Mouse (Mus musculus): ENCODE data around the gene Creb3l1. TPM values are rescaled to one million over a fixed set of nuclear protein-coding genes. Genes with fewer than 3 reads are reported as not detected.

The Creb3l1 gene
- 12.3 and 14.9 TPM in 2 replicates for polyA plus RNA-seq (2015; fragmentation: Nextera tagmentation; extraction: Ambion mirVana)

- peak; percentile 43; the same call in 1 of the 2 replicates for ATAC-seq (ENCODE audit: low FRiP score, low TSS enrichment)
- no peaks in the 10 kb centered on the region for H3K36me3 ChIP-seq (ENCODE audit: insufficient read depth, low read length)
- peak within 1 kb of the TSS; percentile 72 for H3K27ac ChIP-seq (ENCODE audit: low read length)
- H3K9ac ChIP-seq (replicated peaks; ENCODE audit: low read length) = peak within 1 kb of the TSS; percentile 83
- no peaks in the 10 kb centered on the region for H3K9me3 ChIP-seq (ENCODE audit: low read length)
- peaks cover 23% of the 10 kb centered on the region for H3K4me1 ChIP-seq (ENCODE audit: insufficient read depth, low read length)
- H3K4me3 ChIP-seq (ENCODE audit: low read length) = peak within 1 kb of the TSS; percentile 82
- peaks cover 3% of the 10 kb centered on the region; the same call in 1 of the 2 replicates for H3K27me3 ChIP-seq (ENCODE audit: insufficient read depth, low read length)
- WGBS = 0% methylated on average over 22 of the region's 27 CpGs
- H3K4me2 ChIP-seq (replicated peaks; ENCODE audit: low read depth, low read length) = peak within 1 kb of the TSS; percentile 96
Observed at GRCm38 (mm10) chr2:92024274-92024672, at the start of gene Creb3l1. Creb3l1 (minus strand) TSS chr2:92024502.

DNA sequence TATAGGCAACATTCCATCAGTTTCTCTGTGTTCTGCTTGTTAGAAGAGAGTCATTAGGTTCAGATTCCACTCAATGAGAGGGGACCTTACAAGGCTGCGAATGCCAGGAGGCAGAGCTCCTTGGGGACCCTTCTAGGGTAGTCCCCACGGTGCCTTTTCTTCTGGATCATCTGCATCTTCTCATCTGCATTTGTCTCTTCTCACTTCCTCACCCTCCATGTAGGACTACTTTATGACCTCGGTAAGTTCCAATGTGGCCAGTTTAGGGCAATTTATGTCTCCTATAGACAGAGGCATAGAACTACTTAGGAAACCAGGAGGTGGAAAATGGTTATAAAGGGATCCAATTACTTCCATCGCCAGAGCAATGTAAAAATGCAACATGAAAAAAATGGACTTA, 46.8 kb upstream of the Creb3l1 start:
- H3K9me3 ChIP-seq (ENCODE audit: low read length) = no peaks in the 10 kb centered on the region
- no peak overlapping the region for H3K9ac ChIP-seq (replicated peaks; ENCODE audit: low read length)
- H3K36me3 ChIP-seq (ENCODE audit: insufficient read depth, low read length) = no peaks in the 10 kb centered on the region
- no peaks in the 10 kb centered on the region for H3K27me3 ChIP-seq (ENCODE audit: insufficient read depth, low read length)
- H3K4me3 ChIP-seq (ENCODE audit: low read length) = no peak overlapping the region
- no peak overlapping the region for H3K4me2 ChIP-seq (replicated peaks; ENCODE audit: low read depth, low read length)
- H3K27ac ChIP-seq (ENCODE audit: low read length) = no peak overlapping the region
- ATAC-seq (ENCODE audit: low FRiP score, low TSS enrichment) = no peak
- WGBS = 67% methylated on average over 4 of the region's 4 CpGs
- H3K4me1 ChIP-seq (ENCODE audit: insufficient read depth, low read length) = no peaks in the 10 kb centered on the region

- ATAC-seq (ENCODE audit: low FRiP score, low TSS enrichment) = no peak
- H3K4me2 ChIP-seq (replicated peaks; ENCODE audit: low read depth, low read length) = no peak overlapping the region
- no peaks in the 10 kb centered on the region for H3K9me3 ChIP-seq (ENCODE audit: low read length)
- no peaks in the 10 kb centered on the region for H3K27me3 ChIP-seq (ENCODE audit: insufficient read depth, low read length)
- WGBS = 63% methylated on average over 5 of the region's 5 CpGs
- no peak overlapping the region for H3K4me3 ChIP-seq (ENCODE audit: low read length)
- no peaks in the 10 kb centered on the region for H3K4me1 ChIP-seq (ENCODE audit: insufficient read depth, low read length)
- no peak overlapping the region for H3K27ac ChIP-seq (ENCODE audit: low read length)
- no peak overlapping the region for H3K9ac ChIP-seq (replicated peaks; ENCODE audit: low read length)
- no peaks in the 10 kb centered on the region for H3K36me3 ChIP-seq (ENCODE audit: insufficient read depth, low read length)
Observed at GRCm38 (mm10) chr2:92069630-92070029, 45.3 kb upstream of the Creb3l1 start.

DNA sequence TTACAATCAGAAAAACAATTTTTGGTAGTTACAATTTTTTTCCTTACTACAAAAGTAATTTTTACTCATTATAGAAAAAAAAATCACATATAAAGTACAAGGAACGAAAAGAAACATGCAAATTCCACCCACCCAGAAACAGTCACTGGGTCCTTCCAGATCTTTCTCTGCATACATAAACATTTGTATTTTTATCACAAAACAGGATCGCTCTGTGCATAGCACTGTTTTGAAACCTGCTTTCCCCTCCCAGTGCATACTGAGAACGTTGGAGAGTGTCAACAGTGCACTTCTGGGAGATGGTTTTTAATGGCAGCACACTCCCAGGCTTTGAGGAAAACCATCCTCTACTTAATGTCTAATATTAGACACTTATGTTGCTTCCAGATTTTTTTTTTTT, 43.3 kb upstream of the Creb3l1 start:
- ATAC-seq (ENCODE audit: low FRiP score, low TSS enrichment) = no peak
- Histone ChIP-seq H3K36me3 (ENCODE audit: insufficient read depth, low read length) (no peaks in the 10 kb centered on the region), H3K27me3 (ENCODE audit: insufficient read depth, low read length) (no peaks in the 10 kb centered on the region), H3K4me2 (replicated peaks; ENCODE audit: low read depth, low read length) (no peak overlapping the region), H3K9ac (replicated peaks; ENCODE audit: low read length) (no peak overlapping the region), H3K27ac (ENCODE audit: low read length) (no peak overlapping the region), H3K9me3 (ENCODE audit: low read length) (no peaks in the 10 kb centered on the region), H3K4me1 (ENCODE audit: insufficient read depth, low read length) (no peaks in the 10 kb centered on the region), H3K4me3 (ENCODE audit: low read length) (no peak overlapping the region)
- 71% methylated on average over 3 of the region's 3 CpGs for WGBS

- no peak for ATAC-seq (ENCODE audit: low FRiP score, low TSS enrichment)
- 77% methylated on average over 1 of the region's 1 CpGs for WGBS
- H3K9me3 ChIP-seq (ENCODE audit: low read length) = no peaks in the 10 kb centered on the region
Observed at GRCm38 (mm10) chr2:92066899-92067298, 42.6 kb upstream of the Creb3l1 start.

GRCm38 (mm10) chr2:92065938-92066337, 41.6 kb upstream of the Creb3l1 start:
- Histone ChIP-seq H3K4me3 (ENCODE audit: low read length) (no peak overlapping the region), H3K27ac (ENCODE audit: low read length) (no peak overlapping the region)
- ATAC-seq (ENCODE audit: low FRiP score, low TSS enrichment) = peak; percentile 42; the same call in 1 of the 2 replicates

More at GRCm38 (mm10) chr2:92066899-92067298, 42.6 kb upstream of the Creb3l1 start:
- Histone ChIP-seq H3K4me1 (ENCODE audit: insufficient read depth, low read length) (no peaks in the 10 kb centered on the region), H3K4me3 (ENCODE audit: low read length) (no peak overlapping the region), H3K36me3 (ENCODE audit: insufficient read depth, low read length) (no peaks in the 10 kb centered on the region), H3K9ac (replicated peaks; ENCODE audit: low read length) (no peak overlapping the region), H3K27me3 (ENCODE audit: insufficient read depth, low read length) (0 out of 2 replicates have a peak, but pooled peaks cover 2% of the 10 kb centered on the region), H3K27ac (ENCODE audit: low read length) (no peak overlapping the region), H3K4me2 (replicated peaks; ENCODE audit: low read depth, low read length) (no peak overlapping the region)

DNA sequence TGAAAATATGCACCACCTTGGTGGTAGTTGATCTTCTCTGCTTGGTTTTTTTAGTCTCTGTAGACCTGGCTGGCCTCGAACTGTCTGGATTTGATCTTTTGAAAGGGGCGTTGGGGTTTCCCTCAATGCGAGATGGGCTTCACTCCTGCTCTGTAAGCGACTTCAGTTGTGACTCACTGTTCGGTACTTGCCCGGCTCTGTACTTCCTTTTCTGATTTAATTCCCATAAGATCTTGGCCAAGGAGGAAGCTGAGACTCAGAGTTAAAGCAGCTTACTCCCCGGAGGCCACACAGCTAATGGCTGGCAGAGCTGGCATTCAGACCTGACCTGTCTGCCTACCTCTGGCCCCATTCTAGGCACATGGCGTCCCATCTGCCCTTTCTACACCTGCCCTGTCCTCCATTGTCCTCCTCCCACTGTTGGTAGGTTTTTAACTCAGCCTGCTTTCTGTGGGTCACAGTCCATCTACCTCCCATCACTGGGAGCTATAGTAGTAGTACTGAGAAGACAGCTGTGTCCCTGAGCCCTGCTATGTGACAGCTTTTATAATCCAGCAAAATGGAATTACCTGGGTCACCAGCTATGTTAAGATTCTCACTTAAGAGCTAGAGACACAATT, 41.1 kb upstream of the Creb3l1 start:
- no peaks in the 10 kb centered on the region; the same call in 1 of the 2 replicates for H3K4me1 ChIP-seq (ENCODE audit: insufficient read depth, low read length)
- peaks cover 14% of the 10 kb centered on the region for H3K27me3 ChIP-seq (ENCODE audit: insufficient read depth, low read length)
- H3K36me3 ChIP-seq (ENCODE audit: insufficient read depth, low read length) = no peaks in the 10 kb centered on the region
- H3K9me3 ChIP-seq (ENCODE audit: low read length) = no peaks in the 10 kb centered on the region
- H3K27ac ChIP-seq (ENCODE audit: low read length) = no peak overlapping the region
- 83% methylated on average over 8 of the region's 8 CpGs for WGBS
- H3K4me3 ChIP-seq (ENCODE audit: low read length) = no peak overlapping the region
- H3K4me2 ChIP-seq (replicated peaks; ENCODE audit: low read depth, low read length) = no peak overlapping the region
- H3K9ac ChIP-seq (replicated peaks; ENCODE audit: low read length) = no peak overlapping the region
- peak; percentile 46; the same call in 1 of the 2 replicates for ATAC-seq (ENCODE audit: low FRiP score, low TSS enrichment)

More at GRCm38 (mm10) chr2:92065938-92066337, 41.6 kb upstream of the Creb3l1 start:
- no peaks in the 10 kb centered on the region for H3K36me3 ChIP-seq (ENCODE audit: insufficient read depth, low read length)
- H3K4me1 ChIP-seq (ENCODE audit: insufficient read depth, low read length) = no peaks in the 10 kb centered on the region
- H3K4me2 ChIP-seq (replicated peaks; ENCODE audit: low read depth, low read length) = no peak overlapping the region
- no peak overlapping the region for H3K9ac ChIP-seq (replicated peaks; ENCODE audit: low read length)
- WGBS = 49% methylated on average over 6 of the region's 6 CpGs
- no peaks in the 10 kb centered on the region for H3K9me3 ChIP-seq (ENCODE audit: low read length)
- peaks cover 9% of the 10 kb centered on the region for H3K27me3 ChIP-seq (ENCODE audit: insufficient read depth, low read length)

DNA sequence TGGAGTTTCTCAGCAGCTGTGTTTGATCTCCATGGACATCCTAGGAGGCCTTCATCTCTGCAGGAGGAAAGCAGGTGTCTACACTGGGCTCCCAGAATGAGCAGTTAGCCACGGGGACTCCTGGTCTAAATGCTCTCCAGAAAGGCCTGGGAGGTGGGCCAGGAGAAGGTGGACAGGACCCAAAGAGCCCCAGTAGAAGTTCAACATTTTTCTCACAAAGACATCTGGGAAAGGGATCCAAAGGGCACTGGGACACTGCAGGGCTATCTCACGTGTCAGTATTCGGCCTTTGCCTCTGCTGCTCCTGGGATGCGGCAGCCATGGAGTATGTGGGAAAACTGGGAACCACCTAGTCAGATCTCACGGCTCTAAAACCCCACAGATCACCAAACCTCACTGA, 38.8 kb upstream of the Creb3l1 start:
- no peak for ATAC-seq (ENCODE audit: low FRiP score, low TSS enrichment)
- Histone ChIP-seq H3K9ac (replicated peaks; ENCODE audit: low read length) (no peak overlapping the region), H3K4me2 (replicated peaks; ENCODE audit: low read depth, low read length) (no peak overlapping the region), H3K4me1 (ENCODE audit: insufficient read depth, low read length) (peaks cover 16% of the 10 kb centered on the region), H3K9me3 (ENCODE audit: low read length) (no peaks in the 10 kb centered on the region), H3K27me3 (ENCODE audit: insufficient read depth, low read length) (peaks cover 30% of the 10 kb centered on the region), H3K4me3 (ENCODE audit: low read length) (no peak overlapping the region), H3K27ac (ENCODE audit: low read length) (no peak overlapping the region), H3K36me3 (ENCODE audit: insufficient read depth, low read length) (no peaks in the 10 kb centered on the region)
- 57% methylated on average over 5 of the region's 5 CpGs for WGBS

DNA sequence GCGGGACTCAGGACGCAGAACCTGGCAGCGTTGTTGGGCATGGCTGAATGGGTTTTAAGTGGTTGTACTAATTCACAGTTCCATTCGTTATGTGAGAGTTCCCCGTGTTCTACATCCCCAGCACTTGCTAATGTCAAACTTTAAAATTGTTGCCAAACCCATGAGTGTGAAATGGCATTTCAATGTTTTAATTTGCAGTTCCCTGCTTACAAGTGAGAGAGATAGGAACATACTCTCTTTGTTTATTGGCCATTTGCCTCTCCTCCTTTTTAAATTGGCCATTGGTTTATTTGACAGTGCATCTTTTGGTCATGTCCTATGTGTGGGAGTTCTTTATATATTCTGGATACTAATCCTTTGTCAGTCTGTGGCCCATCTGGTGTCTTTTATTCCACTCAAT, 37.0 kb upstream of the Creb3l1 start:
- Histone ChIP-seq H3K9me3 (ENCODE audit: low read length) (no peaks in the 10 kb centered on the region), H3K27ac (ENCODE audit: low read length) (no peak overlapping the region), H3K4me2 (replicated peaks; ENCODE audit: low read depth, low read length) (no peak overlapping the region), H3K9ac (replicated peaks; ENCODE audit: low read length) (no peak overlapping the region), H3K4me3 (ENCODE audit: low read length) (no peak overlapping the region), H3K36me3 (ENCODE audit: insufficient read depth, low read length) (no peaks in the 10 kb centered on the region), H3K27me3 (ENCODE audit: insufficient read depth, low read length) (peaks cover 30% of the 10 kb centered on the region), H3K4me1 (ENCODE audit: insufficient read depth, low read length) (peaks cover 16% of the 10 kb centered on the region)
- no peak for ATAC-seq (ENCODE audit: low FRiP score, low TSS enrichment)
- WGBS = 76% methylated on average over 5 of the region's 5 CpGs

DNA sequence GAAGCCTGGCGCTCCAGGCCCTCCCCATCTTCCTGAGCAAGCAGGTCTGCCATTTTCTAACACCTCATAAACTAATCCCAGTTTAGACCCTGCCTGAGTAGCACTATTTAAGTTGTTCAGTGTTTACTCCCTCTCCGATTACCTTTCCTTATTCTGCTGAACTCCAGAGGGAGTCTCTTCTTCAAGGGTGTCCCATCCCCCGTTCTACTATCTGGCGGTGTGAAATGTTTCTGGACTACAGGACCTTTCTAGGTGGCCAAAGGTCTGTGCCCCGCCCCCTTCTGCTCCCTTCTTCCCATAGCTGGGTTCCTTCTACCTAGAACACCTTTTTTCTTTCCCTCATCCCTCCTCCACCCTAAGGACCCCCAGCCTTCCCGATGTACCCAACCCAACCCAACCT, 36.0 kb upstream of the Creb3l1 start:
- H3K27ac ChIP-seq (ENCODE audit: low read length) = no peak overlapping the region
- H3K4me2 ChIP-seq (replicated peaks; ENCODE audit: low read depth, low read length) = peak overlapping the region; percentile 99
- H3K9ac ChIP-seq (replicated peaks; ENCODE audit: low read length) = peak overlapping the region; percentile 64; the same call in 1 of the 2 replicates
- H3K4me1 ChIP-seq (ENCODE audit: insufficient read depth, low read length) = peaks cover 26% of the 10 kb centered on the region
- WGBS = 14% methylated on average over 6 of the region's 6 CpGs
- H3K36me3 ChIP-seq (ENCODE audit: insufficient read depth, low read length) = no peaks in the 10 kb centered on the region
- H3K4me3 ChIP-seq (ENCODE audit: low read length) = peak overlapping the region; percentile 61
- no peaks in the 10 kb centered on the region for H3K9me3 ChIP-seq (ENCODE audit: low read length)
- peaks cover 30% of the 10 kb centered on the region for H3K27me3 ChIP-seq (ENCODE audit: insufficient read depth, low read length)
- ATAC-seq (ENCODE audit: low FRiP score, low TSS enrichment) = no peak
